Mouse (Mus musculus) lung, adult 2 months (tissue): ENCODE results near the gene Zfp629.

Experiments used
- CTCF ChIP-seq: fragments of 200-500 bp; IDR thresholded peaks from 2 replicates; pipeline ENCODE4 v1.5.1; 2011; ENCODE audit warnings: mild to moderate bottlenecking, low read length, control low read depth; ENCODE audit not compliant: insufficient read depth
- POLR2A ChIP-seq: fragments of 200-500 bp; IDR thresholded peaks from 2 replicates; pipeline ENCODE4 v1.6.1; 2011; ENCODE audit warnings: low read depth, mild to moderate bottlenecking, control low read depth, low read length, borderline replicate concordance; ENCODE audit errors: extremely low read depth

DNA sequence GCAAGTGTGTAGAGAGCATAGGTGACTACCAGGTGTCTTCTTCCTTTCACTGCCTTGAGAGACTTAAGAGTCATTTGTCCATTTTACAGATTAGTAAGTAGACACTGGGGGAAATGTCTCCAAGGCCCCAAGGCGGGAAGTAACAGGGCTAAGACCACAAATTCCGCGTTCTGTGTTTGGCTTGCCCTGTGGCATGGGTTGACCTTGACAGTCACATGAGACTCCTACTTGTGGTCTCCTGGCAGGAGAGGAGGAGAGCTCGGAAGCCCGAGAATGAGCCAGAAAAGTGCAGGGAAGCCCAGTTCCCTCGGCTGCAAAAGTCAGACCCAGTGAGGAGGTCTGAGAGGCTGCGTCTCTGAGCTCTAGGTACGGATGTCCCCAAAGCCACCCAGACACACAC lies 2.1 kb downstream of the Zfp629 start:
- TF ChIP-seq CTCF (no peak), POLR2A (no peak)
